Mouse (Mus musculus) v-Abl transformed pro-B cells (cell line): Measurements from ENCODE around the gene Tmed9.

Experiments
- in situ Hi-C, 2 experiments: fragments of 400-800 bp; cut with MboI; formaldehyde crosslinking; loops; one replicate each; pipeline ENCODE4 v1.15.1; 2025; ENCODE audit not compliant: unreplicated experiment in 2 of 2

The Tmed9 gene

GRCm38 (mm10) chr13:55573432-55573831 is at the start of gene Tmed9:
Gene Tmed9, plus strand, starts transcription at chr13:55573732.
- in situ Hi-C loops: no loop called here

GRCm38 (mm10) chr13:55523951-55524600 is 49.5 kb upstream of the Tmed9 start:
- in situ Hi-C loops: no loop called here

- in situ Hi-C loops: no loop called here
Observed at GRCm38 (mm10) chr13:55525733-55526553, 47.6 kb upstream of the Tmed9 start.

DNA sequence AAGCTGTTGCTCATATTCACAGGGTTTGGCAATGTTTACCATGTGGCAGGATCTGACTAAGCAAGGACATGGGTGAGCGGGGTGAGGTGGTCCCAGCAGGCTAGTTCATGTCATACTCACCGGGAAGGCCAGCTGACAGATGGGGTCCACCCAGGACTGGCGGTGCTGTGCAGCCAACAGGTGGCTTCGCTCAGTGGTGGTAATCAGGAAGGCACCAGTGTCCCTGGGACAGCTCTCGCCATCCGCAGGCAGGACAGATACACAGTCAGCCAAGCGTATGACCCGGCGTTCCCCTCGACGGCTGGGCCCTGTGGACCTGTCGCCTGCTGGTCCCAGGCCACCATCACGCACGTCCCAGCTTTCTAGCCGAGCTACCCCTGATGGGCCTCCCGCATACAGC is 46.3 kb upstream of the Tmed9 start:
- in situ Hi-C loops: no loop called here

- in situ Hi-C loops: no loop called here
Observed at GRCm38 (mm10) chr13:55527834-55528772, 45.4 kb upstream of the Tmed9 start.

GRCm38 (mm10) chr13:55529198-55529915 is 44.2 kb upstream of the Tmed9 start, which contains the start of gene Dok3:
Gene Dok3, minus strand, starts transcription at chr13:55529296.
- in situ Hi-C loops: no loop called here

DNA sequence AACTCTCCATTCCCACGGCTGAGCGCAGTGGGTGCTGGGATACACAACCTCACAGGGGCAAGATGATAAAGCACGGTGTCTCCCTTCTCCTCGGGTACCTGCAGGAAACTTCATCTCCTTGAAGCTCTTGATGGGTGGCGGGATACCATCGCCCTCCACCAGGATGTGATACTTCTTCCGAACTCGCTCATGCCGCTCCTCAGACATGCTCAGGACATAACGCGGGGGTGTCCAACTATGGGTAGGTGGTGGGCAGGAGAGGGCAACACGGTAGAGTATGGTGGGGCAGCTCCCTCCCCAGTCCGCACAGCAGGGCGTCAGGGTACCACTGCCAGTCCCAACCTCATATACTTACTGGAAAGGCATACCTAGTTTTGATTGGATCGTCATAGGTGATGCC is 38.3 kb upstream of the Tmed9 start:
- in situ Hi-C loops: no loop called here

GRCm38 (mm10) chr13:55535796-55536193 is 37.7 kb upstream of the Tmed9 start:
- in situ Hi-C loops: no loop called here

DNA sequence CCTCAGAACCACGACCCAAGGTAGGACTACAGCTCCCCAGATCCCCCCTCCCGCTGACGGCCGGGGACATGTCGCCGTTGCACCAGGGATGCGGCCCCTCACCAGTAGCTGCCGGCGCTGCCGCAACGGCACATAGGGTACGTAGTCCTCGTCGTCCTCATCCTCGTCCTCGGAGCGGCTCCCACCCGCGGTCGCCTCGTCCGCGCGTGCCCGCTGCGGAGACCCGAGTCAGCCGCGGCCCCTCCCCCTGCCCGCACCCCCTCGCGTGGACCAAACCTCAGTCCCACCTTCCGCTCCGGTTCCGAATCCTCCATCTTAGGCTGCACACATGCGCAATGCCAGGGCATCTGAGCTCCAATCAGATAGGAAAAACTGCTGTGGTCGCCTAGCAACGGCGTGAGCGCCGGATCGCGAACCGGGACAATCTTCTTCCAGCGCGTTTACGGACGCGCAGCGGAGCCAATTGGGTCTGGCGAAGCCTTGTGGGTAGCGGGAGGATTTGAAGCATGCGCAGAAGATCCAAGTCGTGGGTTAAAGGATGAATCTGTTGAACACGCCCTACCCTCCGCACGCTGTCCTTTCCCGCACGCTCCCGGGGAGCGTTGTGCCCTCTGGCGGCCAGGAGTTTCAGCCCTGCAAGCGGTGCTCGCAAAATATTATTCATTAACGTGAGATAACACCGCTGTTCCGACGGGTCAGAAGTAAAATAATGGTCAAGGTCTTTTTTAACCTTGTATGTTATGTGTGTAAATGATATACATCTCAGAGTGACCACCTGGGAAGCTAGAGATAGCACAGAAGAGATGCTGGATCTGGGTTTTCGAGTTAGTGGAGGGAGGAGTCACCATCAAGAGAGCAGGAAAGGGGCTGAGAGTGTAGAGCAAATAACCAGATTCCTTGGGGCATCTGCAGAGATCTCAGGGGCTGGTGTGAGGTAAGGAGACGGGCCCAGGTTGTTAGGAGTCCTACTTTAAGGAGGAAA is 37.0 kb upstream of the Tmed9 start, which contains the start of gene Ddx41:
Ddx41 (minus strand) TSS at position 465 of the 982 bp plus-strand sequence.
- in situ Hi-C loops: no loop called here

- in situ Hi-C loops: no loop called here
Observed at GRCm38 (mm10) chr13:55540933-55541332, 32.6 kb upstream of the Tmed9 start.

GRCm38 (mm10) chr13:55542891-55543290 is 30.6 kb upstream of the Tmed9 start:
- in situ Hi-C loops: no loop called here

- in situ Hi-C loops: no loop called here
Observed at GRCm38 (mm10) chr13:55543447-55543846, 30.1 kb upstream of the Tmed9 start.

DNA sequence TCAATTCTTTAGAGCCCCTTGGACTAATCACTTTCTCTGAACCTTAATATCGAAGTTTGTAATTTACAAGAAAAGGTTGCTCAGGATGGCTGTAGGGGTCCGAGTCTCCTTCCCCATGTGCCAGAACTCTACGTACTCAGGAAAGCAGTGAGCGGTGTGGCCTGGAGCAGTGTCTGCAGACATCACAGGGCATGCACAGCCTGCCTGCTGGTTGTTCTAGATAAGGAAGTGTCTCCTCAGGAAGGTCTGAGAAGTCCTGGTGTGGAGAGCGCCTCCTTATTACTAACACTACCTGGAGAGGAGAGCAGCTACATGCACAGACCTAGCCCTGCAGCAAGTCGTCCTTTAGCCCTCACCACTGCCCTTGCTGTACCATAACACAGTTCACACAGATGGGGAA is 28.7 kb upstream of the Tmed9 start:
- in situ Hi-C loops: no loop called here

DNA sequence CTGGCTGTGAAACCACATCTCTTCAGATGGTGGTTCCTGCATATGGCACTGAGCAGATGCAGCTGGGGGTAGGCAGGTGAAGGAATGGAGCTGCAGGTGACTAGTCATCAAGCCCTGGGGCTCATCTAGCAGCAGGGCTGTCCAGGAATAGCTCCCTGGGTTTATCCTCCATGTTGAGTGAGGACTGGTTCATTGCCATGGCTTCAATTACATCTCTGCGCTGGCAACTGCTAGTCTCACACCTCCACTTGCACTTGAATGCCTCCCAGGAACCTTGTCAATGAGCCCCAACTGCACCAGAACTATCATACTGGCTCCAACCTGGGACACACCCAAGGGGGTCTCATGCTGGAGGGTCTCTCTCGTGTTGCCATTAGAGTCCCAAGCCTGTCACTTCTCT is 25.6 kb upstream of the Tmed9 start:
- in situ Hi-C loops: no loop called here

DNA sequence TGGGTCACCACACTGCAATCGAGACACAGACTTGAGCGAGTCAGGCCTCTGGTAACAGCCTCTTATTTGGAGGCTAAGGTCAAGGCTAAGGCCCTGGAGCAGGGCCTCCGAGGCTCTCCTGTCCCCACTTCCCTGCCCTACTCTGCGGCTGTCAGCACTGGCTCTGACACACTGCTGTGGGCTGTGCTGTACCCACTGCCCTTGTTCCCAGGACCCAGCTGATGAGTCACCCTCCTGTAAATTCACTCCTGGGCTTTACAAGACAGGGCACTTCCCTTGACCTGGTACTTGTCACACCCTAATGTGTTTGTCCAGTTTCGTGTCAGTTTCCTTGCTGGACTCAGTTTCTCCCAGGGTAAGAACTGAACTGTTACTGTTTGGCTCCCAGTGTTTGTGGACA is 25.1 kb upstream of the Tmed9 start:
- in situ Hi-C loops: no loop called here

- in situ Hi-C loops: no loop called here
Observed at GRCm38 (mm10) chr13:55549061-55549460, 24.5 kb upstream of the Tmed9 start.

DNA sequence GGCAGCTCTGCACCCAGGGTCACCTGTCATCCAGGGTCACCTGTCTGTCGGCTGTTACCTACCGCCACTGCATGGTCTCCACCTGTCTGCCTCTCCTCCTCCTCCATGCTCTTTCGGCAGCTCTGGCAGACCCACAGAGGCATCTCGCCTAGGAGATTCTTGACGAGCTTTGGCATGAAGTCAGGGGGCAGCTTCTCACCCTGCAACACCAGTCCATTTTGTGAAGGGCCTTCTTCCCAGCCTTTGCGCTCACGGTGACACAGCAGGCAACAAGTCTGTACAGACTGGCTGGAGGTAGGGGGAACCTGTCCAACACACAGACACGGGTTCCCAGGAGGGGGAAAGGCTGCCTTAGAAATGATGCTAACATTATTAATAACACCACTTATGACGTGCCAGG is 17.6 kb upstream of the Tmed9 start:
- in situ Hi-C loops: no loop called here

GRCm38 (mm10) chr13:55557499-55557898 is 16.0 kb upstream of the Tmed9 start:
- in situ Hi-C loops: no loop called here

DNA sequence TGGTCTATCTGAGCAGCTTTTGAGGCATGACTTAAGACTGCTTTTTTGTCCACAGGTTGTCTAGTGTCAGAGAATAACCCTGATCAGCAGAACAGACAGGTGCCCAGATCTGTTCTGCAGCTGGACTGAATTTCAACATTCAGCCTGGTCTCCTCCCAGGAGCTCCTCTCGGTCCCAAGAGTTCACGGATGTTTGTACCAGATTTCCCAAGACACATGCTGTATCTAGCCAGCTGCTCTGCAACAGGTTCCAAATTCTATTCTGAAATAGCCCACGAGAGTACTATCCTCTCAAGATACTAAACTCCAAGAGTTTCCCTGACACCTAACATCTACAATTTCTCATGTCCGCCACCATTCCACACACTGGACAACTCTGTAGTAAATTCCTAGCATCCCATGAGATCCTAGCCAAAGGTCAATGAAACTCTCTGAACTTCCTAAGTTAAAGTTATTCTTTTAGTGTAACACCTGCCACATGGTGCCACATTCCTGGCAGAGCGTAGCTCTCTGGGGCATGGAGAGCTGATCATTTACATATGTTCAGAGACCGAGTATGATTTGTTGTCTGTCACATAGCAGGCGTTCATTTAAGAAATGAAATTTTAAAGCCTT is 10.2 kb upstream of the Tmed9 start:
- in situ Hi-C loops: no loop called here
